Mouse (Mus musculus) neutrophil, adult 65 days (primary cell): ENCODE data around the gene C1qtnf9. TPM values are rescaled to one million over a fixed set of nuclear protein-coding genes. Genes with fewer than 3 reads are reported as not detected.

Experiments
- total RNA-seq: library from RNA; stranded (reverse); gene quantifications from 2 replicates; pipeline ENCODE4 v1.2.4, GENCODE M21; 2023

Gene C1qtnf9
- 0.32 TPM in 1 of 2 replicates, not detected in the other for total RNA-seq

DNA sequence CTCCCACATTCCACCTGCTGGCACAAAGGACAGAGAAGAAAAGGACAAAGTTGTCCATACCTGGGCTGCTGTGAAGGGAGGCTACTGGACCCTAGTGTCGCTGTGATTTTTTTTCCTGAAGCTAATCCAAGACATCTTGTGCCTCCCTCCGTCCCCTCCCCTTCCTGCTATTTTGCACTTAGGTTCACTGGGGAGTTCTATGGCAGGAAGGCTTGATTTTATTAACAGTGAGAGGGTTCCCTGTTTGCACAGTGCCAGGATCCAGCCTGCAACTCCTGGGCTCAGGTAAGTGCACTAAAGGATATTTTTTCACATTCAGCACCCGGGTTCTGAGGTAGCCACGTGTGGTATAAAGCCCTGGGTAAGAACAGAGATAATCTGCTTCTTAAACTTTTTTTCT is at the start of gene C1qtnf9:
Gene C1qtnf9 (plus strand): TSS at position 251 of the 400 bp plus-strand sequence.

DNA sequence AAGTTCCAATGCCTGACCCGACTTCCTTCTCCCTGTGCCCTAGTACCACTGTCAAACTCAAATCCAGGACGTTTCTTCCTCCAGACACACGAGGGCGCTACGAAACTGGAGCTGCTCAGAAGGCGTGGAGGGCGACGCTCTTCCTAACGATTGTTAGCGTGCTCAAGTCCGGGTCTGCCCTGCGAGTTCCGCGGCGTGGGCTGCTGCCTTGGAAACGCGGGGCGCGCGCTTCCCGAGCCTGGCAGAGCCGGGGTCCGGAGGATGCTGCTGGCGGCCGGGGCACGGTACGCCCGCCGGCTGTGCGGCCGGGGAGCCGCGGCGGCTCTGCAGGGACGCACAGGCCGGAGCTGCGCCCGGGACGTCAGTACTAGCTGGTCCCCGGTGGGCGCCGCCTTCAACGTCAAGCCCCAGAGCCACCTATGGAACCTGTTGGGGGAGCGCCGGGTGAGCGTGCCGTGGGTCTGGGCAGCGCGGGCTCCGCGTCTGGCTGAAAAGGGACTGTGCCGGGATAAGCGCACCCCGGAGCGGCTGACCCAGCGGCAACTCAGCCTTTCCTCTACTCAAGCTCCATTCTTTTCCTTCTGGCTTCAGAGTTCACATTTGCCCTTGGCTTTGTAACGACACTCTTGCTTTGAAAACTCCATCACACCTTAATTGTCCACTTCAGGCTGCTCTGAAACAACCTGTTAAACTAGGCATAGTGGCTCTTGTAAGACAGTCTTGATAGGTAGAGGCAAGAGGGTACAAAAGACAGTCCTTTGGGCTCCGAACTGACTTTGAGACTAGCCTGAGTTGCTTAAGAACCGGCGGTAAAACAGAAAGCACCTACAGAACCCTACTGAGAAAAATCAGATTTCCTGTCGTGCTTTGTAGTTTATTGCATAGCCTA is 16.7 kb downstream of the C1qtnf9 start, which contains the start of gene Mipep:
Gene Mipep (plus strand): TSS at position 147 of the 889 bp plus-strand sequence.

Other genes starting within 250 kb of the C1qtnf9 start
- gene Spata13, start 134.1 kb upstream of the C1qtnf9 start, total RNA-seq: 36.5 and 59.6 TPM in 2 replicates
- gene Mipep, start 16.4 kb downstream of the C1qtnf9 start, total RNA-seq: 6.5 and 10.6 TPM in 2 replicates